Comparison of ENCODE assay signal across 8 mouse cellular contexts in genomic region chr3:90603623-90604022, GRCm38 (mm10). TPM values are rescaled to one million over a fixed set of nuclear protein-coding genes. Genes with fewer than 3 reads are reported as not detected.
DNase-seq lines count a peak whose midpoint lies in the region; ATAC-seq and TF ChIP-seq lines count a peak whose summit lies in the region.

Gene S100a4 (plus strand): TSS chr3:90603771.

- ATAC-seq in forebrain, postnatal 0 days, result 0 out of 2 replicates have a peak, but pooled peaks have one; percentile 21

- 35% methylated on average over 3 of the region's 3 CpGs for WGBS in lung, adult 2 months
- 59% methylated on average over 3 of the region's 3 CpGs for WGBS in forebrain, postnatal 0 days
- WGBS in macrophage (ENCODE audit: missing documents), result 6% methylated on average over 2 of the region's 3 CpGs

- peaks cover 2% of the 10 kb centered on the region; the same call in 1 of the 2 replicates for H3K4me1 ChIP-seq in lung, adult 2 months (ENCODE audit: control insufficient read depth, insufficient read depth, low read length)
- 0 out of 2 replicates have a peak, but pooled peaks cover 3% of the 10 kb centered on the region for H3K4me1 ChIP-seq in forebrain, postnatal 0 days (ENCODE audit: insufficient read depth)

- H3K9ac ChIP-seq in forebrain, postnatal 0 days, result no peak within 1 kb of the TSS

- no peaks in the 10 kb centered on the region for H3K9me3 ChIP-seq in forebrain, postnatal 0 days (ENCODE audit: low read length)

- no peaks in the 10 kb centered on the region for H3K27me3 ChIP-seq in forebrain, postnatal 0 days (ENCODE audit: insufficient read depth, low read length)

- H3K27ac ChIP-seq in forebrain, postnatal 0 days (ENCODE audit: low read depth, low read length), result no peak within 1 kb of the TSS
- peak within 1 kb of the TSS; percentile 85 for H3K27ac ChIP-seq in macrophage

- TF ChIP-seq CTCF in lung, adult 2 months (IDR thresholded peaks at IDR 0.05; ENCODE audit: insufficient read depth, low read length), result no peak
- no peak for TF ChIP-seq CTCF in forebrain, postnatal 0 days (IDR thresholded peaks at IDR 0.05; ENCODE audit: low read depth)

- no peak for TF ChIP-seq POLR2A in lung, adult 2 months (IDR thresholded peaks at IDR 0.05; ENCODE audit: borderline replicate concordance, extremely low read depth, low read depth, low read length)

- H3K36me3 ChIP-seq in forebrain, postnatal 0 days (ENCODE audit: insufficient read depth), result no peaks in the 10 kb centered on the region
- H3K36me3 ChIP-seq in macrophage (ENCODE audit: inconsistent target), result no peaks in the 10 kb centered on the region

- H3K4me2 ChIP-seq in forebrain, postnatal 0 days (ENCODE audit: low read depth), result no peak within 1 kb of the TSS

- no peak for DNase-seq in lung, adult 2 months
- DNase-seq in lung, postnatal 14 days, result no peak
- peak; percentile 50 for DNase-seq in adipocyte (ENCODE audit: low spot score)
- DNase-seq in forebrain, postnatal 0 days, result no peak
- DNase-seq in cerebellum, adult 9-11 months, result no peak
- no peak for DNase-seq in left cerebral cortex, adult 8-10 months (ENCODE audit: low spot score in 2 of 2)
- no peak for DNase-seq in cerebellum, adult 9-10 months

- H3K79me2 ChIP-seq in macrophage (ENCODE audit: inconsistent target), result peaks cover 22% of the 10 kb centered on the region

- H3K4me3 ChIP-seq in lung, adult 2 months (replicated peaks; ENCODE audit: extremely low read depth, low read depth, low read length), result no peak within 1 kb of the TSS
- H3K4me3 ChIP-seq in forebrain, postnatal 0 days (ENCODE audit: low read depth, low read length), result no peak within 1 kb of the TSS
- peak within 1 kb of the TSS; percentile 47 for H3K4me3 ChIP-seq in macrophage (ENCODE audit: inconsistent target)

RNA-seq across cellular contexts. Expression of gene S100a4, which starts in this region (rescaled TPM):
- polyA plus RNA-seq in lung, adult 2 months (2012; rRNA removed), result 28.9 and 51.0 TPM in 2 replicates
- total RNA-seq in forebrain, postnatal 0 days (2014; rRNA removed), result 2.8 and 5.9 TPM in 2 replicates
- 2.1 and 2.4 TPM in 2 replicates for polyA plus RNA-seq in forebrain, postnatal 0 days (2015; fragmentation: Nextera tagmentation; extraction: Ambion mirVana)
- total RNA-seq in macrophage (2018; cell fraction: chromatin; rRNA removed), result 100 to 1,000 TPM in 1 of 26 experiments, 10 to 100 TPM in 3, 1 to 10 TPM in 15, not detected in 7; 2.0 to 107 (median 5.4) TPM
- 100 to 1,000 TPM in 13 of 26 experiments, 10 to 100 TPM in 13; 31.5 to 299 (median 113) TPM for total RNA-seq in macrophage (2018; cell fraction: cytosol; rRNA removed)
- total RNA-seq in macrophage (2018; cell fraction: nucleus; rRNA removed), result 10 to 100 TPM in 19 of 26 experiments, 1 to 10 TPM in 7; 5.3 to 99.0 (median 15.9) TPM
- polyA plus RNA-seq in macrophage (2018), result 174 to 303 TPM (median 196 TPM) in 3 replicates
- 1 to 10 TPM; 2.5 to 5.5 (median 4.9) TPM for total RNA-seq in left cerebral cortex, adult 8-10 months (2022)
